Mouse (Mus musculus) liver, adult 2 months (tissue): ENCODE data around the gene Dtx2.

Source experiments
- CTCF ChIP-seq: fragments of 200-500 bp; IDR thresholded peaks from 2 replicates; pipeline ENCODE4 v1.5.1; 2011; ENCODE audit warnings: low read depth, low read length, control low read depth
- POLR2A ChIP-seq: fragments of 200-500 bp; IDR thresholded peaks from 2 replicates; pipeline ENCODE4 v1.6.1; 2011; ENCODE audit warnings: low read length, control low read depth; ENCODE audit not compliant: insufficient read depth; ENCODE audit errors: extremely low read depth

DNA sequence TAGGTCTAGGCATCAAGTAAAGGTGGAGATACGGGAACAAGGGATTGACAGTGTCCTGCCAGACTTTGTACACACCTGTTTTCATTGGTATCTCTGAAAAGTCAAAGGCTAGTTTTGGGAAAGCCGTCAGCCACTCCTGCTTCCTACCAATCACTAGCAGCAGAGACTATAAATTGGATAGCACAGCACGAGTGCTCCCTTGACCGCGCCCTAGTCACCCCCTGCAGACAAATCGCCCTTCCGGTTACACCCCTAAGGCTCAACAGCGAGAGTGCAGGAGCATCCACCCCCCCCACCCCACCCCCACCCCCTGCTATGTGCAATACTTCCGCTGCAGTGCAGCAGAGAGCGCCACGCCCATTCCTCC, 32.5 kb upstream of the Dtx2 start:
- TF ChIP-seq POLR2A = 0 out of 2 replicates have a peak, but pooled peaks have one; percentile 17
- no peak for TF ChIP-seq CTCF
